Mouse (Mus musculus) kidney, postnatal 25 days (tissue): Measurements from ENCODE around the gene Pde1c.

Source experiments
- DNase-seq, 2 experiments: peaks; one replicate each; pipeline ENCODE4 v3.0.0; 2021; ENCODE audit warnings: mixed read lengths in 2 of 2

Gene Pde1c

GRCm38 (mm10) chr6:56066632-56067282 lies 502.1 kb downstream of the Pde1c start:
- peak; percentile 17 to 38 for DNase-seq

- DNase-seq = no peak
Observed at GRCm38 (mm10) chr6:56063736-56064135, 505.2 kb downstream of the Pde1c start.

DNA sequence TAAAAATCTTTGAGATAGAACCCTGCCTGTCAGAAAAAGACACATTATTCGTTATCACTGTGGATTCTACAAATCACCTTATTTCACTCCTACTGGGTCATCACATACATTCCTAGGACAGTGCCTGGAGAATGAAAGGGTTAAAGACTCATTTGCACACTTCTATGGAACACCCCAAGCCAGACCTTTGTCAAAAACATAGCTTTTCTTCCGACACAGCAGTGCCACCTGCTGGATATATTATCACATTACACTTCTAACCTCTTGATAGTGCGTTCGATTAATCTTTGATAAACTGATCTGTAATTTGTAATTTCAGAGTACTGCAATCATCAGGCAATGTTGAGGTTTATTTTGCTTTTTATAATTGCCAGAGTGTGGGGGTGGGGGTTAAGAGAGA lies 519.8 kb downstream of the Pde1c start:
- peak in 1 of 2 experiments; percentile 18 for DNase-seq

DNA sequence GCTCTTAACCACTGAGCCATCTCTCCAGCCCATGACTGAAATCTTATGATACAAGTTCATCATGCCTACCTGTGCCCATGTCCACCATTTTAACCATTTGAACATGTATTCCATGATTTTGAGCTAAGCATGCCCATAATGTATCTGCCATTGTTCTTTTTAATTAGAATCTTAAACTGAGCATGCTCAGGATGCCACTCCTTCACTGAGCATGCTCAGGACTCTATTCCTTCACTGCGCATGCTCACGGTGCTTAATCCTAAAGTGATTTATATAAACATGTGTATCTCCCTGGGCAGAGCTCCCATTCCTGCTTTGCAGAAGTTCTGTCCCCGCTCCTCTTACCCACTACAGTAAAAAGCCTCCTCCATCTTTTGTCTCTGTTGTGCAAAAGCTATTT lies 520.3 kb downstream of the Pde1c start:
- no peak for DNase-seq

DNA sequence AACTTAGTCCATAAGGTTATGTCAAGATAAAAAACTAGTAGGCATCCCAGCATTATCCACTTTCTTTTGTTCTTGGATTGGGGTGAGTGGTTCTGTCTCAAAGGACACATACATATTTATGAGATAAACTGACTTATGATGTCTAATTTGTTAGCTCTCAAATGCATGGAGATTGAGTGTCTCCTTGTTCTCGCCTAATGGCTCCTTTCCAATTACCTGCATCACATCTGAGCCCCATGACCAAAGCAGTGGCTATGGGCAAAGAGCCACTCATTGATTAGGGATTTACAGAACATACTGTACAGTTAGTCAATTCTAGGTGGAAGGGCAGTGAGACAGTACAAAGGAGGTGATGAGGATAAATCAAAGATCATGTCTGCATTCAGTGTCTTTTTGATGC lies 524.2 kb downstream of the Pde1c start:
- no peak for DNase-seq

DNA sequence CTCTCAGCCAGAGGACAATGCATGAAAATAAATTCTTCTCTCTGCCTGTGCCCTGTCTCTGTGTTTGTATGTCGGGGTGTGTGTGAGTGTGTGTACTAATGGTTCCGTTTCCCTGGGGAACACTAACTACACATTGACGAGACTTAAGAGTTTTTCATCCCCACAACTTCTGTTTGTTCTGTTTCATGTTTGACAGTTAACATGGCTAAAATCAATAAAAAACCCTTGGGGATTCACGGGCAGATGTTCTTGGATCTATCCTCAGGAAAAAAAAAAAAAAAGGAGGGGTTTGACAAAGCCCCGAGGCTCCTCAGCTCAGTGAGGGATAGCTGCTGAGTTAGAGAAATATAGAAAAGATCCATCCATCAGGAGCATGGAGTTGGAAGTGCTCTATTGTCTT lies 524.6 kb downstream of the Pde1c start:
- DNase-seq = no peak

- no peak for DNase-seq
Observed at GRCm38 (mm10) chr6:56039476-56040055, 529.3 kb downstream of the Pde1c start.

- DNase-seq = no peak
Observed at GRCm38 (mm10) chr6:56035054-56035453, 533.8 kb downstream of the Pde1c start.

DNA sequence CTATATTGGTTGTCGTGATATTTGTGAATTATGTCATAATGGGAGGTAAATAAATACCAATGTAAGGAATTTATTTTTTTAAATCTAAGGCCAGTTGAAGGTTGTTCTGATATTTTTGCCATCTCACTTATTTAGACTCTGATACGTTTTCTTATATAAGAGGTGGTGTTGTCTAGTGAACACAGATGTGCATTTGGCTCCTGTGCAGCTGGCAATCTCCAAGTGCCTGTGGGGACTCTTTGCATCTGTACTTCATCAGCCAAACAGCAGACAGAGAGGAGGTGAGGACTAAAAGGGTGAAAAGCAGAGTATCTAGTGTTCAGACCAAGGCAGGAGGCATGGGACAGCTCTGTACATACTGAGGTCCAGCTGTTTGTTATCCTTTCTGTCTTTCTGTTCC lies 536.7 kb downstream of the Pde1c start:
- DNase-seq = no peak

- no peak for DNase-seq
Observed at GRCm38 (mm10) chr6:56029986-56030385, 538.9 kb downstream of the Pde1c start.

GRCm38 (mm10) chr6:56027966-56028365 lies 540.9 kb downstream of the Pde1c start:
- no peak for DNase-seq

- no peak for DNase-seq
Observed at GRCm38 (mm10) chr6:56027318-56027717, 541.6 kb downstream of the Pde1c start.

- no peak for DNase-seq
Observed at GRCm38 (mm10) chr6:56025533-56025932, 543.4 kb downstream of the Pde1c start.
